Mouse (Mus musculus): ENCODE data around the gene Irs1.

Irs1 gene

GRCm38 (mm10) chr1:82247221-82247951, 43.8 kb downstream of the Irs1 start:
- DNase-seq (ENCODE audit: low read depth): no peak

DNA sequence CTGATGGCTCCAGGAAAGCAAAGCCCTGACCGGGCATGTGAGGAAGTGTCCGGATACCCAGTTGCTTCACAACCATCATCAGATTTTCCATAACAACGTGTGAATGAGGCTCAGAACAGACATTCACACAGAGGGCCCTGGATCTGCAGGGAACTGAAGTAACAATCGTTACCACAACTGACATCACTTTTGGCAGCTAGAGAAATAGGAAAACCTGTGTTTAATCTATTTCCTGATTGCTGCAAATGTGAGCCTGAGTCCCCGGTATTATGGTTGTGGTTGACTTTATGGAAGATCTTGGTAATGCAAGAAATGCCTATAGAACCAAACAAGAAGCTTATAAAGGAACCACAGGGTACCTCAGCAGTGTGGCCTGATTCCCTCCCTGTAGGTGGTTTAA, 46.2 kb downstream of the Irs1 start:
- peak; percentile 21 for DNase-seq (ENCODE audit: low read depth)

GRCm38 (mm10) chr1:82243260-82243825, 47.9 kb downstream of the Irs1 start:
- no peak for DNase-seq (ENCODE audit: low read depth)

GRCm38 (mm10) chr1:82239409-82240201, 51.6 kb downstream of the Irs1 start:
- no peak for DNase-seq (ENCODE audit: low read depth)

DNA sequence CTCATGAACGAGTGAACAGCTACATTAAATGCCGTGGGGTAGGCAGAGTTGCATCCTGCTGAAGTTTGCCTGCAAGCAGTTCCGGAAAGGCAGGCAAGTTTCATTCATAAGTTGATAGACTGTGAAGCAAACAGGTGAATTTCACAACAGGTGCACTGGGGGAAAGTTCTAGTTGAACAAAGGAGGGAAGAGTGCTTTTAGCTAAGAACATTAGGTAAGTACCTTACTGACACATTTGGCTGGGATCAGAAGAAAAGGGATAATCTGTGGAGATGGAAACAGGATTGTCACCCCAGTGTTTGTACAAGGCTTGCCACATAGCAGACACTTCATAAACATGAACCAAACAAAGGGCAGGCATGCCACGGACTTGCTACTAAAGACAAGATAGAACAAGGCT, 53.0 kb downstream of the Irs1 start:
- no peak for DNase-seq (ENCODE audit: low read depth)

- no peak for DNase-seq (ENCODE audit: low read depth)
Observed at GRCm38 (mm10) chr1:82235455-82236104, 55.6 kb downstream of the Irs1 start.

GRCm38 (mm10) chr1:82234616-82235015, 56.6 kb downstream of the Irs1 start:
- no peak for DNase-seq (ENCODE audit: low read depth)

GRCm38 (mm10) chr1:82232812-82233211, 58.4 kb downstream of the Irs1 start, which contains the start of gene Gm9747:
Gene Gm9747 (plus strand): TSS chr1:82233112.
- DNase-seq (ENCODE audit: low read depth): no peak

GRCm38 (mm10) chr1:82228841-82229240, 62.4 kb downstream of the Irs1 start:
- DNase-seq (ENCODE audit: low read depth): no peak

- DNase-seq (ENCODE audit: low read depth): no peak
Observed at GRCm38 (mm10) chr1:82223042-82223795, 68.0 kb downstream of the Irs1 start.

DNA sequence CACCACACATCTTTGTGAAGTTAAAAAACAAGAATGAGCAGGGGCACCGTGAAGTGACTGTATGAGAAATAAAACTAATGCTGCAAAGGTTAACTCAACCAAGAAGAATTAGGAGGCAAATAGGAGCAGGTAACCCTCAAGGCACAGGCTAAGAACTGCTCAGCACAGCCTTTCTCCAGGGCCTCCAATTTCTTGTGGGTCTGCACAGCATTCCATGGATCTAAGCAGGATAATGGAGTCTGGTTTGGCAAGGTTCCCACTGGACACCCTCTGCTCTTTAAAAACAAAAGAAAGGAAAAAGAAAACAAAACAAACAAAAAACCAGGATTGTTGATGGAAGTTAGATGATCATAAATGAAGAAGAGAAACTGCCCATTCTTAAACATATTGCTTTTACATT, 69.8 kb downstream of the Irs1 start:
- no peak for DNase-seq (ENCODE audit: low read depth)

- no peak for DNase-seq (ENCODE audit: low read depth)
Observed at GRCm38 (mm10) chr1:82220673-82221396, 70.4 kb downstream of the Irs1 start.

DNA sequence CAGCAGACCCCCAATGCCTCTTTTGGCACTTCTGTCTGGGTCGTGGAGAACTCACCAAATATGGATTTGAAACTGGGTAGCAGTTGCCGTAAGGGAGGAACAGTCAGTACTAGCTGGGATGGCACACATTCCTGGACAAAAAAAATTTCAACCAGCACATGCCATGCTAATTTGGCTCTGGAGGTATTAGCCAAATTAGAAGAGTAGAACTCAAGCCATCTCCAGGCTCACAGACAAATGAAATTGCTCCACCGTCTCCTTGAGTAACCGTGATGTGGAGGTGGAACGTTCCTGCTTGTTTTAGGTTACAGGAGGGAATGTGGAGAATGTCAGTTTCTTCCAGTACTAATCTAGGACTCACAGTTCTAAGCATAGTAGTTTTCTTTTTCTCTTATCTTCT, 83.7 kb downstream of the Irs1 start:
- DNase-seq (ENCODE audit: low read depth): no peak

- no peak for DNase-seq (ENCODE audit: low read depth)
Observed at GRCm38 (mm10) chr1:82200636-82201035, 90.6 kb downstream of the Irs1 start.

GRCm38 (mm10) chr1:82199918-82200317, 91.3 kb downstream of the Irs1 start:
- DNase-seq (ENCODE audit: low read depth): no peak

- no peak for DNase-seq (ENCODE audit: low read depth)
Observed at GRCm38 (mm10) chr1:82191579-82191978, 99.6 kb downstream of the Irs1 start.

DNA sequence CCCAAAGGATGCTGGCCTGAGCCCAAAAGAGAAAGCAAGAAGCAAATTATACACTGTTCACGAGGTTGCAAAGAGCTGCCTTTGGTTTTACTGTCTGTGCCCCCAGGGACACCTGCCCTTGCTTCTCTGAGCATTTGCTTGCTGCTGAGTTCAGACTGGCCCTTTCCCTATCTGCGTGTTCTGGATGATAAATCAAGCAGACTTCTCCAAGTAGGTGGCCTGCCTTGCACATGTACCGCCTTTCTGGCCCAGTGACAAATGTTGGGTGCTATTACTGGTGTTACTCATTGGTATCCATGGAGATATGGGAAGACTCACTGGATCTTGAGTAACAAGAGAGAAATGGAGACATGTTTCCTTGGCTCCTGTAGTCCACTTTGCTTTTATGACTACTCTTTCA, 101.7 kb downstream of the Irs1 start:
- DNase-seq (ENCODE audit: low read depth): no peak

DNA sequence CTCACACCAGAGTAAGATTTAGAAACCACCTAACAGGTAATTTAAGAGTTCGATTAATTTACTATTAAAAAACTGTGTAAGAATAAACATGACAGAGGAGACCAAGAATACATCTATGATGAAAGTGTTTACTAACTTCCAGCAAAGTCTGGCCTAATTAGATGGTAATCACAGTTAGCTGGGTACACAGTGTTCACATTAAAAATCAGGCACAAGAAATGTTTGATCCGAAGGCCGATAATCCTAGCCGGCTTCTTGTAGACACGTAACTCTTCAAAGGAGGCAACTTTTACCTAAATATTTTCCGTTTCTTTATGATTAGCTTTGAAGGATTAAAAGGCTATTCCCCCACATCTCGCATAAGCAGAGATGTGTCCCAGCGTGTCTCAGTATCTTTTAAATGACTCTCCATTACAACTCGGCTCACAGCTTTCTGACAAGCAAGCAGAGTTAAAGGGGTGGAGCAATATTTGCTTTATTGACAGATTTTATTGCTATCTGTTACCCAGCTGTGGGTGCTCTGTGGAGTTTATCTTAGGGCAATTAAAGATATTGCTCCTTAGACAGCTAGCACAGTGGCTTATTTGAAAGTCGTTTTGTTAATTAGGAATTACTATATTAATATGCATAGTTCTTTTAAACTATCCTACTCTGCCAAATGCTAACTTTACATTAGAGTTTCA, 102.5 kb downstream of the Irs1 start:
- DNase-seq (ENCODE audit: low read depth): no peak

GRCm38 (mm10) chr1:82183913-82184442, 107.2 kb downstream of the Irs1 start:
- DNase-seq (ENCODE audit: low read depth): no peak
